Mouse (Mus musculus) heart, postnatal 0 days (tissue): ENCODE measurements at regions not wholly inside any gene's neighbourhood (a gene's known extent, or its start where the extent isn't known, plus 50 kb on each side); places are given as distances from the start of the nearest gene placed in this dataset.

Experiments
- CTCF ChIP-seq: IDR thresholded peaks from 2 replicates; pipeline ENCODE4 v1.5.1; 2016; ENCODE audit warnings: antibody characterized with exemption, control low read depth, low read depth
- EP300 ChIP-seq: IDR thresholded peaks from 2 replicates; pipeline ENCODE4 v1.6.1; 2016; ENCODE audit warnings: antibody characterized with exemption, low read depth

- no peak for TF ChIP-seq CTCF
- TF ChIP-seq EP300 = no peak
Observed at GRCm38 (mm10) chr4:100037868-100038267, 57.7 kb upstream of the Ror1 start.
